Mouse (Mus musculus): Measurements from ENCODE around the gene Spock1. TPM values are rescaled to one million over a fixed set of nuclear protein-coding genes. Genes with fewer than 3 reads are reported as not detected.

Spock1 gene
- polyA plus RNA-seq, 1 experiment = 0.50 TPM

DNA sequence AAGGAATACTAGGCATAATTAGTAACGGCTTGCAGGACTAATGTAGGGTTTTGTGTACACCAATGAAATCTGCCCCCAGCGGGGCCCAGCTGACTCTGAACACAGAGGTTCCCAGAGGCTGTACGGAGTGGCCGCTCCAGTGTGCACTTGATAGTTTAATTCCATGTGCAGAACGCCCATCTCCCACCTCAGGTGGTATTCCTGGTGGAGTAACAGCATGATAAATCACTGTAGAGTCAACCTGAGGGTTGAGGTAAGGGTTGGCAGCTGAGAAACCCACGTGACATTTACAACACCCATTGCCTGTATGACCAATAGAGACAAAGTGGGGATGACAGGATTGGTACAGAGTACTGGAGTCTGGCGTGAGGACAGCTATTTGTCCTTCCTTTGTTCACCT lies 505.7 kb downstream of the Spock1 start:
- no peak overlapping the region for H3ac ChIP-seq (ENCODE audit: control insufficient read depth, insufficient read length, low read depth)
- no peaks in the 10 kb centered on the region for H3K79me2 ChIP-seq (ENCODE audit: control insufficient read depth, insufficient read depth)
- H3K4me3 ChIP-seq (ENCODE audit: insufficient read depth, poor library complexity, severe bottlenecking) = no peak overlapping the region
- H3K79me3 ChIP-seq (ENCODE audit: low read depth) = no peaks in the 10 kb centered on the region
- TF ChIP-seq MYOD1 (IDR thresholded peaks at IDR 0.05; ENCODE audit: control insufficient read depth, insufficient read length, low read depth) = no peak
- no peak for TF ChIP-seq FOSL1 (IDR thresholded peaks at IDR 0.05; ENCODE audit: insufficient read depth, low read length, poor library complexity, severe bottlenecking)
- no peak for TF ChIP-seq MYOG (IDR thresholded peaks at IDR 0.05; ENCODE audit: control insufficient read depth, extremely low read depth, insufficient read length)
- no peaks in the 10 kb centered on the region for H3K36me3 ChIP-seq (ENCODE audit: control insufficient read depth, insufficient read depth)
- H3K27me3 ChIP-seq (ENCODE audit: control insufficient read depth, insufficient read depth, insufficient read length) = no peaks in the 10 kb centered on the region

- no peak overlapping the region for H3K4me3 ChIP-seq (ENCODE audit: insufficient read depth, poor library complexity, severe bottlenecking)
- no peaks in the 10 kb centered on the region for H3K79me3 ChIP-seq (ENCODE audit: low read depth)
- no peaks in the 10 kb centered on the region for H3K36me3 ChIP-seq (ENCODE audit: control insufficient read depth, insufficient read depth)
- TF ChIP-seq MAX (IDR thresholded peaks at IDR 0.05) (no peak), FOSL1 (IDR thresholded peaks at IDR 0.05; ENCODE audit: insufficient read depth, low read length, poor library complexity, severe bottlenecking) (no peak)
- no peaks in the 10 kb centered on the region for H3K79me2 ChIP-seq (ENCODE audit: control insufficient read depth, insufficient read depth)
- no peaks in the 10 kb centered on the region for H3K27me3 ChIP-seq (ENCODE audit: control insufficient read depth, insufficient read depth, insufficient read length)
- no peak overlapping the region for H3ac ChIP-seq (ENCODE audit: control insufficient read depth, insufficient read length, low read depth)
These were observed 535.9 kb downstream of the Spock1 start for GRCm38 (mm10) chr13:57372141-57372700.

Other genes with a start within 250 kb of the Spock1 start
- 0.01 TPM for gene Klhl3, start 205.3 kb upstream of the Spock1 start, polyA plus RNA-seq (2012; fragmentation: generic; extraction: Trizol)
- gene Hnrnpa0, start 220.2 kb upstream of the Spock1 start, polyA plus RNA-seq (2012; fragmentation: generic; extraction: Trizol) = 173 TPM
- gene Idnk, start 249.3 kb upstream of the Spock1 start, polyA plus RNA-seq (2012; fragmentation: generic; extraction: Trizol) = 11.7 TPM